Mouse (Mus musculus): ENCODE results near the gene Zdhhc19.

GRCm38 (mm10) chr16:32453102-32453501 is 43.0 kb upstream of the Zdhhc19 start:
- TF ChIP-seq CTCF (IDR thresholded peaks at IDR 0.05; ENCODE audit: control insufficient read depth, insufficient read depth, insufficient replicate concordance, low read depth, low read length) (no peak), POLR2A (IDR thresholded peaks at IDR 0.05; ENCODE audit: control insufficient read depth, low read depth, low read length) (no peak)
